Mouse (Mus musculus) hematopoietic stem cell, adult 5-6 weeks (primary cell): ENCODE measurements around the gene Dhx9. TPM values are rescaled to one million over a fixed set of nuclear protein-coding genes. Genes with fewer than 3 reads are reported as not detected.
"Not testable (repeated sequence)": the region's sequence is repeated elsewhere in the genome, so short reads cannot be mapped to it uniquely, and the experiment has no call there.

Source experiments
- ATAC-seq, 2 experiments: fragments of 125-278 bp in 1 of 2; replicated peaks in 1 of 2; 2 replicates each; pipeline ENCODE4 v1.8.0; 2016 to 2017; ENCODE audit warnings: inconsistent platforms in 2 of 2, mild to moderate bottlenecking in 2 of 2, moderate number of reproducible peaks in 2 of 2, low read depth in 1 of 2, moderate TSS enrichment in 1 of 2; ENCODE audit not compliant: low FRiP score in 2 of 2, poor library complexity in 2 of 2, severe bottlenecking in 2 of 2, insufficient read depth in 1 of 2, low TSS enrichment in 1 of 2
- total RNA-seq: library from RNA; stranded (forward); fragments of 172-1452, 232-1000 nt; gene quantifications from 2 replicates; pipeline ENCODE4 v1.2.3, GENCODE M21; 2017

The Dhx9 gene
- total RNA-seq, 1 experiment from 2014 or later, result 163 TPM

DNA sequence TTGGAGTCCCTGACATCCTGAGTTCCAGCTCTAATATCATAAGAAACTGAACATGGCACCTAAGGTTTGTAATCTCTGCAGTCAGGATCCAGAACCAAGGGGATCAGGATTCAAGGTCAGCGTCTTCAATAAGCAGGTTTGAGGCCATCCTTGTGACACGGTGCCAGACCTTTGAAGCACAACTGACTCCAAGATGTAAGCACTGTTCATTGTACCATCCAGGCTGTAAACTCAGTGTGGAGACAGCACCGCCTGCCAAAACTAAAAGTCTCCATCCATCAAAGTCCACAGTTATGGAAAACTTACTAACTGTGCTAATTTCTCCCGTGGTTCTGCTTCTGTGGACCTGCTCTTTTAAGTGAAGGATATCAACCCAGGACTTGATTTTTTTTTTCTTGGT, 2.5 kb upstream of the Dhx9 start:
- ATAC-seq, result no peak

DNA sequence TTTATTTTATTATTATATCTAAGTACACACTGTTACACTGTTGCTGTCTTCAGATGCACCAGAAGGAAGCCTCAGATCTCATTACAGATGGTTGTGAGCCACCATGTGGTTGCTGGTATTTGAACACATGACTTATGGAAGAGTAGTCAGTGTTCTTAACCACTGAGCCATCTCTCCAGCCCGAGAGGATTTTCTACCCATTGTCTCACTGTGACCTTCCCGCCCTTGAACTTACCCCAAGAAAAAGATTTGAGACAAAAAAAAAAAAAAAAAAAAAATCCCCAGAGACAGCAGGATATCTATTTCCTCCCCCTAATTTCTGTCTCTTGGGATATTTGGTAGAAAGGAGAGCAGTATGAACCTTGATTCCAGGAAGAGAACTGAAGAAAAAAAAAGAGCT, 2.1 kb upstream of the Dhx9 start:
- ATAC-seq, result no peak

DNA sequence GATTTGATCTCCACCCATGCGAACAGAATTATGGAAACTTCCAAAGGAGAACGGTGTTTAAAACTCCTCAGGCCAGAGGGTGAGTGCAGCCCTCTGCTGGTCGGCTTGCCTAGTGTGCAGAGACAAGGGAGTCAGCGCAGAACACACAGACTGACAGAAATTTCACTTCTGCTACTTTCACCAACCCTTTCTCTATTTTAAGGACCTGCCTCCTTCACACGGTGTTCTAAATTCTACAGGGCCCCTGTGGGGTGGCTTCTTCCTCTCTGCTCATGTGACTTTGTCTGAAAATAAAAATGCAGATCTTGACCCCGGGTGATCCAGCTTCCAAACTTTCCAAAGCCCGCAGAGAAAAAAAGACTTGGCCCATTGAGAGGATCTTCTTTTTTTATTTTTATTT, 1.7 kb upstream of the Dhx9 start:
- peak; percentile 24 to 34; a peak in 3 of 4 replicates for ATAC-seq

DNA sequence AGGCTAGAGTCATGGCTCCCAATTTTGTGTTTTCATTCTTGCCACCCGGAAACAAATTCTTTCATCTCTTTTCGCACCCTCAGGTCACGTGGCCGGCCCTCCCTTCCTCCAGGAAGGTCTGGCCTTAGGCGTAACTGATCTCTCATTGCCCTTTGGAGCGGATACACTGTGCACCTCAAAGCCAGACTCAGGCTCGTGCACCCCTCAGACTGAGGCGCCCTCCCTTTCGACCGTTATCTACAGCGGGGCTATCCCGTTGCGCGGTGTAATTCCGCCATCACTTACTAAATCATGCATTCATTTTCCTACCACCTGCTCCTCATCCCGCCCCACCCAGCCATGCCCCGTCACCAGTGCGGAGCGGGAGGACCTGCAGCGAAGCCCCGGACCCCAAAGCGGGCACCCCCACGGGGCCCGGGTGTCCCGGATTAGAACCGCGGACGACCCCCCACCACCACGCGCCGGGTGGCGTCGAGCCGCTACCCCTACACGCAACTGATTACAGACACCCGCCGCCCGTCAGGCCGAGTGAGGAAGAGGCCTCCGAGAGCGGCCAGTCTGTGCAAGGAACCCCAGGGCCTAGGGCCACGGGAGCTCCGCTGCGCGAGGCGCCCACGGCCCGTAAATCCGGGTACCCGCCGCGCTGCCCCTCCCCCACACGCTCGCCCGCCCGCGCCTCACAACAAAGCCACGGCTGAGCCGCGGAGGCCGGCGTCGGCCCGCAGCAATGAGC, 527 bp downstream of the Dhx9 start:
- peak in 1 of 2 experiments; percentile 46; a peak in 2 of 4 replicates for ATAC-seq

DNA sequence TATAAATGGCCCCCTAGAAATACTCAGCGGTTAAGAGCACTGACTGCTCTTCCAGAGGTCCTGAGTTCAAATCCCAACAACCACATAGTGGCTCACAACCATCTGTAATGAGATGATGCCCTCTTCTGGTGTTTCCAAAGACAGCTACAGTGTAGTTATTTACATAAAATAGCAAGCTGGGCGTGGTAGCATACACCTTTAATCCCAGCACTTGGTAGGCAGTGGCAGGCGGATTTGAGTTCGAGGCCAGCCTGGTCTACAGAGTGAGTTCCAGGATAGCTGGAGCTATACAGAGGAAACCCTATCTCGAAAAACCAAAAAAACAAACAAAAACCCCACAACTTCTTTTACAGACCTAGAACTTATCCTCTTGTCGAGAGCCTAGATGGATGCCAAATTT, 1.3 kb downstream of the Dhx9 start:
- ATAC-seq, result not testable (repeated sequence)

DNA sequence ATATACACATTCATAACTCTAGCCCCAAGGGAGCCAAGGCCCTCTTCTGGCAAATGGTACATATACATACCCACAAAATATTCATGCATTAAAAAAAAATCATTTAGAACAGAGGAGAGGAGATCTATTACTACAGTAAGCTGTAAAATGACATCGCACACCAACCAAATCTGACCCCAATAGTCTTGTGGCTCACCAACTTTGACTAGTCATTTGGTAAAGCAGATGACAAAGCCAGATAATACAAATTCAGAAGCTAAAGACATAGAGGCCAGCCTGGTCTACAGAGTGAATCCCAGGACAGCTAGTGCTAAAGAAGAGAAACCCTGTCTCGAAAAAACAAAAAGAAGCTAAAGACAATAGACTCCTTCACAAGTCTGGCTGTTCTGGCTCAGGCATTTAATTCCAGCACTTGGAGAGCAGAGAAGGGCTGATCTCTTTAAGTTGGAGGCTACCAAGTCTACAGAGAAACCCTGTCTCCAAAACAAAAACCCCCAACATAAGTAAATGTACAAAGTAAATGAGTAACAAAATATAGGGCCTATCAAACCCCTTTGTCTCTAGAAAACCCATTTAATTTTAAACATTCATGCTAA, 2.2 kb downstream of the Dhx9 start:
- ATAC-seq, result no peak

DNA sequence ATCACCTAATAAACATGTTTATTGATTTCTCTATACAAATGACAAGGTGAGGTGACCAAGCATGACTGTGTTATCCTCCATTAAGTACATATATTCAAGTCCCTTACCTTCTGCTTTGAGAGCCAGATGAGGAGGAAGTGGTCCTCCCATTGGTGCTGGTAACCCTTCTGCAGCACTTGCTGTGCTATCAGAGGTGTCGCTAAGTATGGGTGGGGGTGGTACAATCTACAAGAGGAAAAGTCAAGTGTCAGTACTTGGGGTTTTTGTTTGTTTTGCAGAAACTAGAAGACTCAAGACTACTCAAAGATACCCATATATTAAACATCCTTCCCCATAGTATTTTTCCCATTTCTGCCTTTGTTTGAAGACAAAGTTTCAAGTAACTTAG, 6.4 kb downstream of the Dhx9 start:
- ATAC-seq, result no peak

DNA sequence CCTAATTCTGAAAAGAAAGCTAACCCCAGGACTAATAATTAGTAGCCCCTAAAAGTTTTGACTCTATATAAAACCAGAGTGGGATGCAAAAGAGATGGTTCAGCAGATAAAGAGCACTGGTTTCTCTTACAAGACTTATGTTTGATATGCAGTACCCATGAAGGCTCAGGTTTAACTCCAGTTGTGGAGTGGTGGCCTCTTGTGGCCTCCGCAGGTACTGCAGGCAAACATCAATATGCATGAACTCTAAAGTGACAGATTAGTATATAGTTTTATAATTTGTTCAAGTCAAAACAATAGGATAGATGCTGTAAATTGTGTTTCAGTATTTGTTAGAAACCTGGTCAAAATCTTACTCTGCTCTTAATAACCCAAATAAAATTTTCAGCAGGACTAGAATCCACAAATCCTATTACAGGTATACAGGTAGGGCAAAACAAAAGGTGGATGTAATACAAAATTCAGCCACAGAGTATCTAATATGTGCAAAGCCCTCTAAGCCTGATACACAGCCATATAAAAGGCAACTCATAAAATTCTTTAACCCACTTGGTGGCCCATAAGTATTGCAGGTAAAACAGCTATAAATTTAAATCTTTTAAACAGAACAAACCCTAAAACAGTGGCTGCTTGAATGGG, 7.0 kb downstream of the Dhx9 start:
- peak; percentile 82 to 84 for ATAC-seq

DNA sequence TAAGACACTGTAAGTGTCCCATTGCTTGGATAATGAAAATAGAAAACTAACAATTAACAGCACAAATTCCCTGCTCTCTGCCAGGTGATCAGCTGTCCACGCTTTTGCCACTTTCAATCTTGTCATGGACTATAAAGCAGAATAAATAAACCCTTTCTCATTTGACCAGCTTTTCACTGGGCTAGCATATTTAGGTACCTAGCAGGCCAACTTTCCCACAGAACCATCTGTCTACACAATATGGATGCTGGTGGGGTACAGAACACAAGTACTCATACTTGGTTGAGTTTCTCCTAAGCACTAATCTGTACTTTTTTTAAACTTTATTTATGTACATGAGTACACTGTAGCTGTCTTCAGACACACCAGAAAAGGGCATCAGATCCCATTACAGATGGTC, 8.2 kb downstream of the Dhx9 start:
- no peak for ATAC-seq

DNA sequence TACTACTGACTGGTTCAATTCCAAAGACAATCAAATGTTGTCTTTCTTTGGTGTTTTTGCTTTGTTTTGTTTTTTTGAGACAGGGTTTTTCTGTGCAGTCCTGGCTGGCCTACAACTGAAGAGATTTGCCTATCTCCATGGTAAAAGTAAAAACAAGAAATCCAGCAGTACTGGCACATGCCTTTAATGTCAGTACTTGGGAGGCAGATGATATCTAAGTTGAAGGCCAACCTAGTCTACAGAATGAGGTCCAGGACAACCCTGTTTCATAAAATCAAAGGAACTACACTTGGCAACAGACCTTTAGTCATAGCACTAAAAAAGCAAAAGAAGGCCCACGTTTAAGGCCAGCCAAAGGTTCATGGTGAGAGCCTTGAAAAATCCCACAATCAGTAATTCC, 25.7 kb downstream of the Dhx9 start:
- ATAC-seq, result no peak

DNA sequence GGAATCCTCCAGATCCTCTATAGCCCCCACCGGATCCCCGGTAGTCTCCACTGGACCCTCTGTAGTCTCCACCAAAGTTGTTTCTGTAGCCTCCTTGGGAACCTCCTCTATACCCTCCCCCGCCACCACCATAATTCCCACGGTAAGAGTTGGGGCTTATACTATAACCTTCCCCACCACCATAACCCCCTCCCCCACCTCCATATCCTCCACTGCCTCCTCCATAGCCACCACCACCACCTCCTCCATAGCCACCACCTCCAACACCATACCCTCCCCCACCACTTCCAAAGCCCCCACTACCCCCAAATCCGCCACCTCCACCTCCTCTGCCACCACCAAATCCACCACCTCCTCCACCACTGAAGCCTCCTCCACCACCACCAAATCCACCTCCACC, 31.3 kb downstream of the Dhx9 start:
- ATAC-seq, result no peak

DNA sequence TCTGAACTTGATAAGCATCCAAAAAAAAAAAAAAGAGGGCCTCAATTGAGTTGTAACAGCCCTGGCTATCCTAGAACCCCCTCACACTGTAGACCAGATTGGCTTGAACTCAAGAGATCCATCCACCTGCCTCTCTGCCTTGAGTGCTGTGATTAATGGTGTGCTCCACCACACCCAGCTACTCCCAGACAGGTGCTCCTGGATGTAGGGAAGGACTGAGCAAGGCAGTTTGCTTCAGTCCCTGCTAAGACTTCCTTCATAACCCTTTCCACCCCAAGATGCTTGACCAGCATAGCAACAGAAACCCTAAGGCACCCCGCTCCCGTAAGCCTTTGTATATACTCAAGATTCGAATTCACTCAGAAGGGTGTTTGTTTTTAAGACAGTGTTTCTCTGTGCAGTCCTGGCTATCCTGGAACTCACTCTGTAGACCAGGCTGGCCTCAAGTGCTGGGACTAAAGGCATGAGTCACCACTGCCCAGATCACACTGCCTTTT, 34.3 kb downstream of the Dhx9 start:
- no peak for ATAC-seq

DNA sequence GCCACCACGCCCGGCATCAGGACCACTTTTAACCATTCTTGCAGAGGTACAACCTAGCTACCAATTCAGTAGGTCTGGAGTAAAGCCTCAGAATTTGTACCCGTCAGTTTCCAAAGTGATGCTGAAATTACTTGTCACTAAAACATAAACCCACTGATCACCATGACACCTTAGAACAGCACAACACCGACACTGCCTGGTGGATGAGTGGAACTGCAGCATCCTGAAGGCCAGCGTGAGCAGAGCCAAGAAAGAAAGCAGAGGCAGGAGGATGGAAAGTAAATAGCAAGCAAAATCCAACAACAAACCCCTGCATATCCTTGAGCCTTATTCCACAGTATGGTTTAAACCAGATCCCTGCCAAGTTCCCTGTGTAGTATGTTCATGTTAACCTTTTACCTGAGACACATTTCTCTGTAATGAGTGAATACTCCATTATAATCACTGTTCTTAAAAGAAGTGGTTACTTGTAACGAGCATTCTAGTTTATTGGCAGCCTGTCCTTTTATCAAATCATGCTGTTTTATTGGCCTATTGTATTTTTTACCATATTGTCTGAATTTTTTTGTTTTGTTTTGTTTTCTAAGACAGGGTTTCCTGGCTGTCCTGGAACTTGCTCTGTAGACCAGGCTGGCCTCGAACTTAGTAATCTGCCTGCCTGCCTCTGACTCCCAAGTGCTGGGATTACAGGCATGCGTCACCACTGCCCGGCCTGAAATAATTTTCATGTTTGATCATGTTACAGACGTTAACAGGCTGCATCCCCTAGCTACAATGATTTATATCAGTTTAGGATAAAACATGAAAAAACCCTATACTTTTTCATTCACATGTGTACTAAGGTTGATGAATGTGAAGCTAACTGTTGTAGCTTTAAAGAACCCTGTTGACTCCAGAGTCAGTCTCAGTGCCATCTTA, 36.0 kb downstream of the Dhx9 start:
- ATAC-seq, result peak; percentile 63 to 65; a peak in 3 of 4 replicates

DNA sequence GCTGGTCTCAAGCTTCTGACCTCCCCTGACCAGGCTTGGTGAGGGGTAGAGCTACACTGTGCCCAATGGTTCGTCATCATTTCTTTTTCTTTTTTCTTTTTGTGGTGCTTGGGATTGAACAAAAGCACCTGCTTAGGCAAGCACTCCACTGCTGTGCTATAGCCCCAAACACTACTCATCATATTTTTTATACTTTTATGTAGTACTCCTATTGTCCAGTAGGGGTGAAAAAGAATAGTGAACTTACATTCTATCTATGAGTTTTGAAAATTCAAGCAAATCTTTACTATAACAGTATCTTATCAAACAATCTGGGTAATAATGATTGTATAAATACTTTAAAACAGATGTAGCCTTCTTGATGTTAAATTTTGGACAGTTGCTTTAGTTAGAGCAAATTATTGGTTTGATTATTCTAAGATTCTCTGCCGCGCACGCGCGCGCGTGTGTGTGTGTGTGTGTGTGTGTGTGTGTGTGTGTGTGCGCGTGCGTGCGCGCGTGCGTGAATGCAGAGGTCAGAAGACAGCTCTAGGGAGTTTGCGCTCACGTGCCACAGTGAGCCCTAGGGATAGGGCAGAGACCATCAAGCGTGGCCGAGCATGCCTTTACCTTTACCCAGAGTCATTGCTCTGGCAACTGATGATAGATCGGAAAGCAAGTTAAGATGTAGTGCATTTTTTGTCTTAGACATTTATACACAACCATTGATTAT, 41.2 kb downstream of the Dhx9 start:
- ATAC-seq, result 0 out of 4 replicates have a peak, but pooled peaks of 1 of the 2 experiments have one; percentile 24

DNA sequence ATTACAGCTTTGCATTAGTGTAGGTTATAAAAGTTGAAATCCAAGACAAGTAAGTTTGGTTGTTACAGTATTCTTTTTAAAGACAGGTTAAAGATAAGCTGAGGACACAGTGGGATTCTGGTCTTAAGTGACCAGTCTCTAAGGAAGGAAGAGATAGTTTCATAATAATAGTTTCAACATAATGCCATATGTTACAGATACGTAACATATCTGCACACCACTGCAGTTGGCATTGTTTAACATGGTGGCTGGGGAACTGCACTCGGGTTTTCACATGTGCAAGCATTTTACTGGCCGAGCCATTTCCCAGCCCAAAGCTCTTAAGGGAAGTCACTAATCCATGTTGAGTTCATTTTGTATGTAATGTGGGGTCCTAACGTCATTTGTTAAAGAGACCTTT, 43.8 kb downstream of the Dhx9 start:
- ATAC-seq, result no peak; a peak in 1 of 4 replicates

DNA sequence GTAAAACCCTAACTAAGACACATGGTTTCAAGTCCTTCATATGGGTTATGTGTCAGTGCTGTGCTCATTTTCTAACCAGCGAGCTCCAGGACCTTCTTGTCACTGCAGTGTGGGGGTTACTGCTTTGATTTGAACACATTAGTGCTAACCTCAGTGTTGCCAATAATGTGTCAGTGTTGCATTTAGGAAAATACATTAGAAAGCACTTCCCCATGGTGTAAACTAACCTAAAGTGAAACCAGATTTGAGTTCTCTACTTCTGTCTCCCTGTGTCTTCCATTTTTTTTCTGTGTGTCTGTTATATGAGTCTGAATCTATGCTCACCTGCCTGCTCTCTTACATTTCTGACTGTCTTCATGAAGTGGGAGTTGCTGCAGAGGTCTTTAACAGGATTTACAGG, 44.4 kb downstream of the Dhx9 start:
- no peak for ATAC-seq

DNA sequence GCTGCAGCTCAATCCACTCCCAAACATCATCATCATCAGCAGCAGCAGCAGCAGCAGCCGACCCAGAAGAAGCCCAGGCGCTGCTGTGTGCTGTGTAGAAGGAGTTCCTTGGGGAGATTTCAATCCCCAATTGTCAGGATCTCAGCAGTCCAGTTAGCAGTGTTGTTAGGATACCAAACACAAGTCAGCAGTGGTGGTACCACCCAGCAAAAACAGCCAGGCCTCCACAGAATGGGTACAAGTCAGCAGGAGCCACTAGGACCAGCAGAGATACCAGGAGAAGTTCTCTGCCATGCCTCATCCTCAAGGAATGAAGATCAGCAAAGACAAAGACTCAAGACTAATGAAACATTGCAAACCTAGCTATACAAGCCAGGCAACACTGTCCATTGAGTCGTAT, 45.8 kb downstream of the Dhx9 start:
- ATAC-seq, result no peak
